Mouse (Mus musculus) neural tube, embryonic 12.5 days (tissue): Measurements from ENCODE around the gene Oprd1. TPM values are rescaled to one million over a fixed set of nuclear protein-coding genes. Genes with fewer than 3 reads are reported as not detected.

Experiments
- ATAC-seq: fragments of 200-750 bp; cut with Nextera tagmentation; 2 replicates; pipeline ENCODE4 v1.8.0; 2017; ENCODE audit warnings: low read depth, mild to moderate bottlenecking, moderate TSS enrichment, moderate library complexity; ENCODE audit not compliant: low FRiP score
- H3K27ac ChIP-seq: fragments of 300-500 bp; sonication (generic); 2 replicates; pipeline ENCODE4 v1.5.1; 2016
- H3K27me3 ChIP-seq: fragments of 300-500 bp; sonication (generic); replicated peaks from 2 replicates; pipeline ENCODE4 v1.6.1; 2016; ENCODE audit warnings: mild to moderate bottlenecking
- H3K36me3 ChIP-seq: fragments of 300-500 bp; sonication (generic); 2 replicates; pipeline ENCODE4 v1.6.1; 2016; ENCODE audit warnings: mild to moderate bottlenecking
- H3K4me1 ChIP-seq: fragments of 300-500 bp; sonication (generic); 2 replicates; pipeline ENCODE4 v1.6.1; 2016
- H3K4me2 ChIP-seq: fragments of 300-500 bp; sonication (generic); replicated peaks from 2 replicates; pipeline ENCODE4 v1.6.1; 2016; ENCODE audit warnings: mild to moderate bottlenecking
- H3K4me3 ChIP-seq: fragments of 300-500 bp; sonication (generic); 2 replicates; pipeline ENCODE4 v1.5.1; 2016
- H3K9ac ChIP-seq: fragments of 300-500 bp; sonication (generic); 2 replicates; pipeline ENCODE4 v1.6.1; 2016; ENCODE audit warnings: mild to moderate bottlenecking
- H3K9me3 ChIP-seq: fragments of 300-500 bp; sonication (generic); 2 replicates; pipeline ENCODE4 v1.6.1; 2016; ENCODE audit warnings: mild to moderate bottlenecking
- WGBS: fragments of 180-500 bp; shearing (Covaris S2); methylation state at CpG from one replicate; pipeline ENCODE4 v1.1.7; 2016; 5-methylcytosine and 5-hydroxymethylcytosine counted together
- polyA plus RNA-seq: library from polyadenylated mRNA; unstranded; fragments of >200 nt; fragmentation: Nextera tagmentation; extraction: Ambion mirVana; gene quantifications from 2 replicates; pipeline ENCODE4 v1.2.1, GENCODE M21; 2016

The Oprd1 gene
- 0.49 and 0.56 TPM in 2 replicates for polyA plus RNA-seq

DNA sequence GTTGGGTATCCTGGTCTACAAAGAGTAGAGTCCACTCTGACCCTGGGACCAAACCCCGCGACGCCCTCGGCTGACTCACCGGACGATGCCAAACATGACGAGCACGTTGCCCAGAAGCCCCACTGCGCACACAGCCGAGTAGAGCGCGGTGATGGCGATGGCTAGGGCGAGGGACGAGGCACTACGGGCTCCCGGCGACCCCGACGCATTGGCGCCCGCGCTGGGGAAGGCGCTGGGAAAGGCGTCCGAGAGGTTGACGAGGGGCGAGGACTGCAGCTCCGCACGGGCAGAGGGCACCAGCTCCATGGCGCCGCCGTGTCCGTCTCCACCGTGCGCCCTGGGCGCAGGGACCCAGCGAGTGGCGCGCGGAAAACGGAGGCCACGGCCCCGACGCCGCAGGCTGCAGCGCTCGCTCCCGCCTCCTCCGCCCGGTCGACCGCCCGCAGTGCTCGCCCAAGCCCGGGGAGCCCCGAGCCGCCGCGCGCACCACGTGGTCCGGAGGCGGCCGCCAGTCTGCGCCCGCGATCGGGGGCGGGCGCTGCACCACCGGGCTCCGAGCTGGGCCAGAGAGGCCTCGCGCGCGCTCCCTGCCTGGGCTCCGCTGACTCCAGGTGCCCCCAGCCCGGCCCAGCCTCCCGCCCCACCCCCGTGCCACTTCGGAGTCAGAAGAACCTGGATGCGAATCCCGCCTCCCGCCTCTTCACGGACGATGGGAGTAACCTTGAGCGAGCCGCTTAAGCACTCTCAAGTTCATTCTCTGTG is at the start of gene Oprd1:
TSS of gene Oprd1 (minus strand) at position 407 of the 762 bp plus-strand sequence.
- H3K36me3 ChIP-seq: no peaks in the 10 kb centered on the region
- peak within 1 kb of the TSS; percentile 41 for H3K4me3 ChIP-seq
- H3K9ac ChIP-seq: 0 out of 2 replicates have a peak within 1 kb of the TSS, but pooled peaks have one; percentile 26
- H3K4me2 ChIP-seq: peak within 1 kb of the TSS; percentile 79
- under 1% methylated on average over 88 of the region's 89 CpGs for WGBS
- H3K4me1 ChIP-seq: peaks cover 10% of the 10 kb centered on the region; the same call in 1 of the 2 replicates
- no peak within 1 kb of the TSS for H3K27ac ChIP-seq
- no peak for ATAC-seq
- H3K27me3 ChIP-seq: peaks cover 46% of the 10 kb centered on the region
- H3K9me3 ChIP-seq: no peaks in the 10 kb centered on the region

DNA sequence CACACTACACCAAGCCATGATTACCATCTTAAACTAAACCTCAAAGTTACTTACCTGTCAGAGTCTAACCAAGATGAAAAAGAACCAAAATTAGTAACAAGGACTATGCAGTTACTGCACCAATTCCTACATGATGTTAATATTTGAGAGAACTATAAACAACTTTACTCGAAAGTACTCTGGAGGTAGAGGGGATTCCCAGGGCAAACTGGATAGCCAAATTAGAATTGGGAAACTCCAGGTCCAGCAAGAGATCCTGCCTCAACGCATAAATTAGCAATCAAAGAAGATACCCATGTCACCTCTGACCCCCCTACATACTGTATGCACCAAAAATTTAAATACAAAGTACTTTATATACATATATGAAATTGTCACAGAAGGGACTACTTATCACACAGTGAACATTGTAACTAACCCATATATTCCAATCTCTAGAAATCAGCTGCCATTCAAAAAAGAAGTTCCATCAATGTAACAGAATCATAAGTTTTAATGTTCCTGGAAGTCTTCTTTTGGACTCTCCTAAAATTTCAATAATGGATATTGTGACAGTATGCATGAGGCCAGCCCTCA is 43.6 kb upstream of the Oprd1 start:
- H3K4me1 ChIP-seq: no peaks in the 10 kb centered on the region
- no peak overlapping the region for H3K27ac ChIP-seq
- 94% methylated on average over 2 of the region's 2 CpGs for WGBS
- no peak overlapping the region for H3K4me3 ChIP-seq
- no peak for ATAC-seq
- H3K27me3 ChIP-seq: no peaks in the 10 kb centered on the region
- H3K9me3 ChIP-seq: no peaks in the 10 kb centered on the region
- H3K36me3 ChIP-seq: peaks cover 35% of the 10 kb centered on the region
- no peak overlapping the region for H3K9ac ChIP-seq
- H3K4me2 ChIP-seq: no peak overlapping the region

DNA sequence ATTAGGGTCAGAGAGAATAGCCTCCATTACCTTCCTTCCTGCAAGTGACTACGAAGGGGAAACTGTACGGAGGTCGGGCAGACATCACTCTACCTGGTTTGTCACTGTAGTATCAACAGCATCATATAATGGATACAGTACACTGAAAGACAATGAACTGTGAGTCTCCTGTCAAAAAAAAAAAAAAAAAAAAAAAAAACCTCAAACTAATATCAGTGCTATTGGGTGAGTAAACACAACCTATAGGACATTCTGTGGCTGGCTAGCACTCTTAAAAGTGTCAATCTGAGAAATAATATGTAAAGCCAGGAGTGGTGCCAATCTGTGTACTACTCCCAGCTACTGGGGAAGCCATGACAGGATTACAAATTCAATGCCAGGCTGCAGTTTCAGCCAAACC is 38.9 kb upstream of the Oprd1 start:
- no peak for ATAC-seq
- WGBS: 97% methylated on average over 3 of the region's 3 CpGs
- H3K36me3 ChIP-seq: peaks cover 36% of the 10 kb centered on the region
- no peak overlapping the region for H3K27ac ChIP-seq
- no peaks in the 10 kb centered on the region for H3K27me3 ChIP-seq
- no peaks in the 10 kb centered on the region for H3K9me3 ChIP-seq
- H3K4me3 ChIP-seq: no peak overlapping the region
- H3K9ac ChIP-seq: no peak overlapping the region
- H3K4me1 ChIP-seq: no peaks in the 10 kb centered on the region; the same call in 1 of the 2 replicates
- H3K4me2 ChIP-seq: no peak overlapping the region

DNA sequence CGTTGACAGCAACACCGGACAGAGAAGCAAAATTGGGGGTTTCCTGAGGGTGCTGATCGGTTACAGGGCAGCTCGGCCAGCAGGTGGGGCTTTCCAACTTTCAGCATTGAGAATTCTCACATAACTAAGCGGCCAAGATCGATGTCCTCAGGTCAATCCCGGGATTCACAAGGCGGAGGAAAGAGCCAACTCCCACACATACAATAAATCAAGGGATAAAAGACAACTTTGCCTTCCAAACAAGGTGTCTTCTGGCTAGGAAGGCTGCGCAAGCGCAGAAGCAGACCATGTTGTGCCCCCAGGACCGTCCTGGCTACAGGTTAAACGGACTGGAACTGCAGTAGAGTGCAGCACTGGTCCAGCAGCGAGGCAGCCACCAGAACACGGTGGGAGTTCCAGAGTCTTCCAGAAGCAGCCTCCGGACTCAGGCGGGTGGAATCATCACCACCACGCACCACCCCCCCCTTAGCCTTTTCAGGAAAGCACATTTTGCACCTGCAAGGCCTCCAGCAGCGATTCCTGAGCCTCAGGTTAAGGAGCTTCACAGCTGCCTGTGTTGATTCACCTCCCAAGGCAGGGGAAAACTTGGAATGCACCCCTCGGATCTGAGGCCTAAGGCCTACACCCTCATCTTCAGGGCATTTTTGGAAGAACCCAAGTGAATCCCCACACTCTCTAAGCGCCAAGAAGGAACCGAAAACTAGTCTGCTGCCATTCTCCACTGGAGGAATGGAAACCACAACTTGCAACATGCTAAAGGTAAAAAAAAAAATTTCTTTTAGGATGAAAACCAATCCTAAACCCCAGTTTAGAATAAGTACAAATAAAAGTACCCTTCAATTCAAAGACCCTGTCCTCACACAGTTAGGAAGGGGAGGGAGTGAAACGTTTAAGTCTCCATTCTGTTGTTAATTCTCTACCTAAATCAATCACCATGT is 37.7 kb upstream of the Oprd1 start:
- no peak overlapping the region for H3K27ac ChIP-seq
- ATAC-seq: no peak
- no peaks in the 10 kb centered on the region; the same call in 1 of the 2 replicates for H3K4me1 ChIP-seq
- H3K27me3 ChIP-seq: no peaks in the 10 kb centered on the region
- no peak overlapping the region for H3K4me2 ChIP-seq
- H3K4me3 ChIP-seq: no peak overlapping the region
- no peaks in the 10 kb centered on the region for H3K9me3 ChIP-seq
- 66% methylated on average over 22 of the region's 22 CpGs for WGBS
- no peak overlapping the region for H3K9ac ChIP-seq
- H3K36me3 ChIP-seq: peaks cover 36% of the 10 kb centered on the region

DNA sequence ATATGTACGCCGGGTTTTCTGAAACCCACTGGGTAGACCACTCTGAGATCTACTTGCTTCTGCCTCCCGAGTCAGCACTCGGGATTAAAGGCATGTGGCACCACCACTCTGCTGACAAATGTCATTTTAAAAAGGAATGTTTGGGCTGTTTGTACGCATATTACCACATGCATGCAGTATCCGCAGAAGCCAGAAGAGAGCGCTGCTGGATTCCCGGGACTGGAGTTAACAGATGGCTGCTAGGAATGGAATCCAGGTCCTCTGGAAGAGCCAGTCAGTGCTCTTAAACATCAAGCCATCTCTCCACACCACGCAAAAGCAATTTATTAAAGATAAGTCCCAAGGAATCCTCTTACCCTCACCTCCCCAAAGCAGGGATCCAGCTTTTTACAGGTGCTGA is 36.4 kb upstream of the Oprd1 start:
- no peak overlapping the region for H3K27ac ChIP-seq
- H3K4me1 ChIP-seq: no peaks in the 10 kb centered on the region; the same call in 1 of the 2 replicates
- WGBS: 78% methylated on average over 9 of the region's 9 CpGs
- ATAC-seq: no peak
- H3K9me3 ChIP-seq: no peaks in the 10 kb centered on the region
- H3K9ac ChIP-seq: no peak overlapping the region
- H3K4me3 ChIP-seq: no peak overlapping the region
- H3K4me2 ChIP-seq: no peak overlapping the region
- no peaks in the 10 kb centered on the region for H3K27me3 ChIP-seq
- H3K36me3 ChIP-seq: peaks cover 33% of the 10 kb centered on the region

DNA sequence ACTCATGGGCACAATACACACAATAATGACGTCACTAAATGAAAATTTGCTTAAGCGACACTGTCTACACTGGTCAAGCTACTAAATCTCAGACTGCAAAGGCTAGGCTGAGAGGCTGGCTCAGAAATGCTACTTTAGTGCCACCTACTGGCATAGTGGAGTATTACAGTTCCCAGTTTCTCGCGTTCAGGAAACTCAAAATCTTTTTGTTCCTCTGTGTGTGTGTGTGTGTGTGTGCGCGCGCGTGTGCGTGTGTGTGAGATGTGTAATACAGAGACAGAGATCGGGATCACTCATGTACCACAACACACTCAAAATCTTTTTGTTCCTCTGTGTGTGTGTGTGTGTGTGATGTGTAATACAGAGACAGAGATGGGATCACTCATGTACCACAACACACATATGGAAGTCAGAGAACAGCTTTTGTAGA is 34.4 kb upstream of the Oprd1 start:
- H3K4me3 ChIP-seq: no peak overlapping the region
- H3K9ac ChIP-seq: no peak overlapping the region
- WGBS: 9% methylated on average over 10 of the region's 10 CpGs
- no peaks in the 10 kb centered on the region for H3K9me3 ChIP-seq
- H3K4me1 ChIP-seq: no peaks in the 10 kb centered on the region; the same call in 1 of the 2 replicates
- no peaks in the 10 kb centered on the region for H3K27me3 ChIP-seq
- peaks cover 19% of the 10 kb centered on the region for H3K36me3 ChIP-seq
- H3K27ac ChIP-seq: no peak overlapping the region
- H3K4me2 ChIP-seq: no peak overlapping the region; the same call in 1 of the 2 replicates
- peak; percentile 80 for ATAC-seq

DNA sequence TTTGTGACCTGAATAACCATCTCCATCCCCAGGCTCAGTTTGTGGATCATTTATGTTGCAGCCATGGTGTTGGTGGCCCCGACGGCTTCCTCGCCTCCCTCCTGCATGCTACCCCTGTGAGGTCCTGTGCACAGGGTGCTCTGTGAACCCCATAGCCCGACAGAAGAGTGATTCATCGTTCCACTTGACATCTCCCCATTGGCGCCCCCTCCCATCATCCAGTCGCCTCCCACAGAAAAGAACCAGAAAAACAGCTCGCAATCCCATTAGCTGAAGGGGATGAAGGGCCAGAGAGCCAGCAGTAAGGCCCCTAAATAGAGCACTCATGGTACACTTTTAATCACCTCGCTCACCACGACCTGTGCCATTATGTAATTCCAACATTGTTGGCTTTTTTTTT is 32.2 kb upstream of the Oprd1 start:
- no peak overlapping the region for H3K4me2 ChIP-seq
- H3K9me3 ChIP-seq: no peaks in the 10 kb centered on the region
- no peaks in the 10 kb centered on the region for H3K27me3 ChIP-seq
- H3K36me3 ChIP-seq: peaks cover 2% of the 10 kb centered on the region
- peaks cover 3% of the 10 kb centered on the region; the same call in 1 of the 2 replicates for H3K4me1 ChIP-seq
- H3K27ac ChIP-seq: no peak overlapping the region
- no peak overlapping the region for H3K9ac ChIP-seq
- no peak for ATAC-seq
- no peak overlapping the region for H3K4me3 ChIP-seq
- 56% methylated on average over 10 of the region's 10 CpGs for WGBS

DNA sequence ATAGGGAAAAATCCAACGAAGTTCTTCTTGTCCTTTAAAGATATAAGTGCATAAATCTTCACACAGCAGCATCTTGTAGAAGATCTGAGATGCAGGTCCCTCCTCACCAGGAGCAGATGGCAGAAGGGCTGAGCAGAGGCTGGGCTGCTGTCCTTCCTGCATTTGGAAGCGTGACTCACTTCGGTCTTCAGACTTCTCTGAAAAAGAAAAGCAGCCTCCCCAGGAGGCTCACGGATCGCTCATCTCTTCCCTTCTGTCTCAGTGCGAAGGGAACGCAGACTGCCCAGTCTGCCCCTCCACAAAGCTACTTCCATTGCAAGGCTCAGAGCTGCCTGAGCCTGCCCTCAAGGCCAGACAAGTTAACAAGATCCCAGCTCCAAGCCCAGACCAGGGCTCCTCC is 26.6 kb upstream of the Oprd1 start:
- no peaks in the 10 kb centered on the region for H3K9me3 ChIP-seq
- peaks cover 12% of the 10 kb centered on the region for H3K4me1 ChIP-seq
- H3K4me2 ChIP-seq: no peak overlapping the region
- WGBS: 8% methylated on average over 7 of the region's 7 CpGs
- no peaks in the 10 kb centered on the region for H3K36me3 ChIP-seq
- H3K9ac ChIP-seq: no peak overlapping the region
- H3K27ac ChIP-seq: no peak overlapping the region
- ATAC-seq: no peak
- H3K27me3 ChIP-seq: no peaks in the 10 kb centered on the region
- no peak overlapping the region for H3K4me3 ChIP-seq

DNA sequence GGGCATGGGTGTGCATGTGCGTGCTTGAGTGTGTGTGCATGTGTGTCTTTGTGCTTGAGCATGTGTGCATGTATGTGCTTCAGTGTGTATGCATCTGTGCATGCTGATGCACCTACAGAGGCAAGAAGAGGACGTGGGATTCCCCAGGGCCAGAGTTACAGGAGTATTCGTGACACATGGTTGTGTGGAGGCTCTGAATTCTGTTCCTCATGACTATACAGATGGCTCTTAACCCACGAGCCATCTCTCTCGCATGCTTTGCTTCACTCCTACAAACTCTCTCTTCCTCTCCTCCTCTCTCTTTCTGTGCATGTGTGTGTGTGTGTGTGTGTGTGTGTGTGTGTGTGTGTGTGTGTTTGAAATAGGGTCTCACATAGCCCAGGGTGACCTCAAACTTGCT is 25.5 kb upstream of the Oprd1 start:
- Histone ChIP-seq H3K27ac (no peak overlapping the region), H3K4me1 (peaks cover 18% of the 10 kb centered on the region), H3K4me2 (no peak overlapping the region), H3K36me3 (no peaks in the 10 kb centered on the region), H3K4me3 (no peak overlapping the region), H3K9ac (no peak overlapping the region), H3K27me3 (no peaks in the 10 kb centered on the region), H3K9me3 (no peaks in the 10 kb centered on the region)
- ATAC-seq: no peak
- 87% methylated on average over 5 of the region's 5 CpGs for WGBS

DNA sequence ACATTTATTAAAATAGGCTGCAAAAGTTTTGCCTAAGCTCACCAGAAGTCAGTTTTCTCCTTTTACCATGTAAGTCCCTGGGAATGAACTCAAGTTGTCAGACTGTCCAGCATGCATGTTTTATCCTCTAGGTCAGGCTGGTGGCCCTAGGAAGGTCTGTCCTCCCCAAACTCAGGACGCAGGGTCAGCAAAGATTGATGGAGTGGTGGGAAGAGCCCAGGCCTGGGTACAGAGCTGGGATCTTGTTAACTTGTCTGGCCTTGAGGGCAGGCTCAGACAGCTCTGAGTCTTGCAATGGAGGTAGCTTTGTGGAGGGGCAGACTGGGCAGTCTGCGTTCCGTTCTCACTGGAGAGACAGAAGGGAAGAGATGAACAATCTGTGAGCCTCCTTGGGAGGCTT is 25.0 kb upstream of the Oprd1 start:
- no peak overlapping the region for H3K27ac ChIP-seq
- no peaks in the 10 kb centered on the region for H3K36me3 ChIP-seq
- no peak overlapping the region for H3K4me3 ChIP-seq
- no peak overlapping the region for H3K9ac ChIP-seq
- H3K27me3 ChIP-seq: no peaks in the 10 kb centered on the region
- ATAC-seq: no peak
- no peaks in the 10 kb centered on the region for H3K9me3 ChIP-seq
- peaks cover 18% of the 10 kb centered on the region for H3K4me1 ChIP-seq
- no peak overlapping the region for H3K4me2 ChIP-seq
- 95% methylated on average over 3 of the region's 3 CpGs for WGBS

DNA sequence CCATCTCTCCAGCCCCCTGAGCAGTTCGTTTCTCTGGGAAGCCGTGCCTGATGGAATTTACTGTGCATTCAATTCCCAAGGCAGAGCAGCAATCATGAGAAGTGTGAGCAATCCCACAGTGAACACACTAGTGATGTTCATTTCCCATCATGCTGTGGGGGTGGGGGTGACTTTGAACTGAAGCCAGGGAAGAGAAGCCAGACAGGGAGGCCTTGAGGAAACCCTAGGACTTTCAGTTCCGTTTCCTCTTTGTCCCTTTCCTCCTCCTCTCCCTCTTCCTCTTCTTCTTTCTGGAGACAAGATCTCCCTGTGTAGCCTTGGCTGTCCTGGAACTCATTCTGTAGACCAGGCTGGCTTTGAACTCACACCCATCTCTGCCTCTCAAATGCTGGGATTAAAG is 23.1 kb upstream of the Oprd1 start:
- Histone ChIP-seq H3K4me3 (no peak overlapping the region), H3K9me3 (no peaks in the 10 kb centered on the region), H3K4me2 (no peak overlapping the region), H3K27ac (no peak overlapping the region), H3K4me1 (peaks cover 15% of the 10 kb centered on the region), H3K9ac (no peak overlapping the region), H3K36me3 (no peaks in the 10 kb centered on the region), H3K27me3 (no peaks in the 10 kb centered on the region)
- 93% methylated on average over 3 of the region's 3 CpGs for WGBS
- no peak for ATAC-seq
